Mouse (Mus musculus): ENCODE results near the gene Ppfia1.

DNA sequence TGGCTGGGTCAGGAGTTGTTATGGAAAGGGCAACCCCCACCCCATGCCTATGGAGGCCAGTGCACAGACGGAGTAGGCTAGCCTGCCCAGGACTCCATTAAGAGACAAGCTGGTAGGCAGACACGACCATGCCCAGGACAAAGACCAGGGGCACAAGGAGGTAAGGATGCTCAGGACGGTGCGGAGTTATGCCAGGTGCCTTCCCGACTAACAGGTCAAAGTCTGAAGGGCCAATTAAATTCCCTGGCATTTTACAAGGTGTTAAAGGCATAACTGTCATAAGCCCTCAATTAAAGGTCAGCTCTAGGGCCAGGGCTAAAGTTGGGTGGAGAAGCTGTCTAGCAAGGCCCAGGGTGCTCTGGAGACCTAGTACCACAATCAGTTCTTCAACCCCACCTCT lies 84.8 kb downstream of the Ppfia1 start:
- no peak for TF ChIP-seq CTCF (IDR thresholded peaks at IDR 0.05; ENCODE audit: low read depth)
- TF ChIP-seq EP300 (IDR thresholded peaks at IDR 0.05; ENCODE audit: low read depth): no peak

Measured in heart, postnatal 0 days (tissue).